Mouse (Mus musculus) adrenal gland, postnatal 14 days (tissue): Measurements from ENCODE around the gene Vopp1. TPM values are rescaled to one million over a fixed set of nuclear protein-coding genes. Genes with fewer than 3 reads are reported as not detected.
"Not testable (repeated sequence)": the region's sequence is repeated elsewhere in the genome, so short reads cannot be mapped to it uniquely, and the experiment has no call there.

Experiments
- DNase-seq: peaks from one replicate; pipeline ENCODE4 v3.0.0; 2021; ENCODE audit warnings: mixed read lengths
- long read RNA-seq, 2 experiments: library from polyadenylated mRNA; stranded (forward); transcript quantifications; one replicate each; pipeline ENCODE4 v2.0.0; 2021
- total RNA-seq: library from RNA; stranded (reverse); gene quantifications from 2 replicates; pipeline ENCODE4 v1.2.3, GENCODE M21; 2021

Gene Vopp1
- 17.9 and 20.4 TPM in 2 replicates for total RNA-seq
- long read RNA-seq, experiment 1, transcript Vopp1-206 (6 exons, 769 nt) = minor isoform, 7 of 36 reads
- long read RNA-seq, experiment 1, transcript Vopp1-201 (5 exons, 2,919 nt) = major isoform, 24 of 36 reads
- long read RNA-seq, experiment 1, partial matches to known transcripts = 0 of 36 reads
- long read RNA-seq, experiment 1, other reads (novel, unspliced or antisense) = 5 of 36 reads
- long read RNA-seq, experiment 2, transcript Vopp1-201 (5 exons, 2,919 nt) = major isoform, 18 of 22 reads
- long read RNA-seq, experiment 2, partial matches to known transcripts = 0 of 22 reads
- long read RNA-seq, experiment 2, other reads (novel, unspliced or antisense) = 3 of 22 reads

DNA sequence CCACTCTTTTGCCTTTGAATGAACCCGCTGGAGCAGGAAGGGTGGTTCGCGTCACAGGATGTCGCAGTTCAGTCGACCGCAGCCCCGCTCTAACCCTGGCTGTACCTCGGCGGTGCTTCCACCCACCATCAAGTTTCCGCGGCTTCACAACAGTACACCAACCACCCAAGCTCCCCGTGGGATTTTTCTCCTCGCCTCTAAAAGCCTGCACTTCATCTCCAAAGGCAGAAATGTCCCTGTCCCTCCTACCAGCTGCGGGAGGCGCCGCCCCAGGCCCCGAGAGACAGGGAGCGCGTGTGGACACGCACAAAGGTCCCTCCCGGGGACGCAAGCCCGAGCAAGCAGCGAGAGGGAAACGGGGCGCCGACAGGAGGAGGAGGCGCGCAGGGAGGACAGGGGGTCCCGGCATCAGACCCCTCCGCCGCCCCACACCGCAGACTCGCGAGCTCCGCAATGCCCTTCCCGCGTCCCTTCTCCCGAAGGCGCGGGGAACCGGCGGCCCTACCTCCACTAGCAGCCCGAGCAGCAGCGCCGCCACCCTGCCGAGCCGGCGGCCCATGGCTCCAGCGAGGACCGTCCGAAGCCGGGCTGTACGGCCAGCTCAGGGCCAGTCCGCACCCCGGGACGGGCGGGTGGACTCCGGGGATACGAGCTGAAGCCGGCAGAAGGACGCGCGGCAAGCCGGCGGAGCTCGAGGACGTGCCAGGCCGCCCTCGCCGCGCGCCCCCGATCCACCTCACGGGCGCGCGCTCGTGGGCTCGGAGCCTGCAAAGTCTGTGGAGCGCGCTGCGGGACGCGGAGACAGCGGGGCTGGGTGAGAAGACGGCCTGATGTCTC, at the start of gene Vopp1:
Gene Vopp1 (minus strand): TSS at position 738 of the 837 bp plus-strand sequence.
- peak; percentile 84 for DNase-seq

DNA sequence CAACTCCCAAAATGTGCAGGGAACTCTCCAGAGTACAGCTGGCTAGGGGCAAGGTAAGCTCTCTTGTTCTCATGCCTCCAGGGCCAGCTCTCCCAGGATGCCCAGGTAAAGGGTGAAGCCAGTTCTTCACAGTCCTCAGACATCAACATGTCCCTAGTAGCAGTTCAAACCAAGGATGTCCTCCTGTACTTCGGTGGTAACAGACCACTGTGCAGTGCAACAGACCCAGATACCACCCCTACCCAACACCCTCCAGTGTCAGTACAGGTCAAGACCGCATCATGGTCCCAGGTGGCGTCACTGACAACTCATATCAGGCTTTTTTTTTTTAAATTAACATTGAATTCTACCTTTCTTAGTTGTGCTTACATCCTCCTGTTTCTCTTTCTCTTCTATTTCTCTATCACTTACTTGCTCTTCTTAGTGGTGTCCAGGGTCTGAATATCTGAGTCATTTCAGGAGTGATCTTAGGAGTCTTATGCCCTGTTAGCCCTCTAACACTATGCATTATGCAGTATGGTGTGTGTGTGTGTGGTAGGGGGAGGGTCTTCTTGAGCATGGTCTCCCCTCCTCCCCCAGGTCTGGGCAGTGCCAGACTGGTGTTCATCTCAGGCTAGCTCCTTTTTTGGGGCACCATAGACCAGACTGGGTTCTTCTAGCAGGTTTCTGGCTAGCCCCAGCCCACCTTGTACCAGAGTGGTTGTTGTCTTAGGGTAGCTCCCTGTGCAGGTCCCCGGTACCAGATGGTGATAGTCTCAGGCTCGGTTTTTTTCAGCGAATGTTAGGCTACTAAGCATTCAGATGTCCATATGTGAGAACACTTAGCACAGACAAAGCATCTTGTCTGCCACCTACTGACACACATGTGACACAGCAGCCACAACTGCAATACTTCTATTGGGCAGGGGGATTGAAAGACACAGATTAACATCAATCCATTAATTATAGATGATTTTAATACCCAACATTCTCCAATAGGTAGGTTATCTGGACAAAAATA, 34.4 kb upstream of the Vopp1 start:
- DNase-seq = peak; percentile 21

GRCm38 (mm10) chr6:57851177-57851576, 26.2 kb upstream of the Vopp1 start:
- not testable (repeated sequence) for DNase-seq

DNA sequence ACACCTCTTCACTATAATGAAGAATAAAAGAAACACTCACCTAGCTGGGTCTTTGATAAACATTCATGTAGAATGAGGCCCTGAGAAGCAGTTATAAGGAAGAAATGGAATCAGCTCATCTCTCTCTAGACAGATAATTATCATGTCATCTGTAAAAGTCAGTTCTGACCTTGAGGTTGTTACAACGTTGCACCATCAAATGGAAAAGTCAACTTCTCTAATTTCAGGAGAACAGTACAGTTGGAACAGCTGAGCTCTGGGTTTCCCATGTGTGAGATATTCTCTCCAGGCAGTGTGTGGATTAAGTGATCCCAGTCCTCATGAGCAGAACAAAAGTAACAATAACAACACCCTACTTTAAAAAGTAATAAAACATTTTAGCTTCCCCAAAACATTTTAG, 25.3 kb upstream of the Vopp1 start, which contains the start of gene Vmn1r21:
Gene Vmn1r21 (minus strand): TSS at position 58 of the 400 bp plus-strand sequence.
- no peak for DNase-seq

DNA sequence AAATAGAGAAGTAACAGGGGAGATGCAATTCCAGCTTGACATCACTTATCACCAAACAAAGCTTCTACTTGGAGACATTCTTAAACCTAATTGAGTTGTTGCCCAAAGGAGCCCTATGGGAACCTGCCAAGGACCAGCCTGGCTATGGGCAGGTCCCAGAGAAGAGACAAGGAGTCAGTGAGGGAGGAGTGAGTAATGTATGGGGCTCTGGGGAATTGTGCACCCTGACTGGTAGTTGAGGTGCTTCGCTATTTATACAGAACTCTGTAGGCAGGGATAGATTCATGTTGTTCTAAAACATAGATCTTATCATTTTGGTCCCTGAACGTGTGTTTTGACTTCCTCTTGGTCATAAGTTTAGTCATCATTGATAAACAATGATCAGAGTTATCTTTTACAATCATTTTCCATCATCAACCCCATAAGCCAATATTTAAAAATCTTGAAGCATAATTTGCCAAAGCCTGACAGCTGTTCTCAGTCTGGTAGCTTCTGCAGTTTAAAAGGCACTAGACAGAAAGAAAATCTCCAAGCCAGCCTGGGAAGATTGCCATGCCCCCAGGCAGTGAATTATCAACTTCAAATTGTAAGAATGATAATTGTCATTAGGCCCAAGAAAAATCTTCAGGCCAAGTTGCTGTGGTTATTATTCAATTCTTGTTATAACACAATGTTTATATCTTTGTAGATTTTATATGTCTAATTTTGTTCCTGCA, 14.9 kb upstream of the Vopp1 start:
- DNase-seq = no peak

DNA sequence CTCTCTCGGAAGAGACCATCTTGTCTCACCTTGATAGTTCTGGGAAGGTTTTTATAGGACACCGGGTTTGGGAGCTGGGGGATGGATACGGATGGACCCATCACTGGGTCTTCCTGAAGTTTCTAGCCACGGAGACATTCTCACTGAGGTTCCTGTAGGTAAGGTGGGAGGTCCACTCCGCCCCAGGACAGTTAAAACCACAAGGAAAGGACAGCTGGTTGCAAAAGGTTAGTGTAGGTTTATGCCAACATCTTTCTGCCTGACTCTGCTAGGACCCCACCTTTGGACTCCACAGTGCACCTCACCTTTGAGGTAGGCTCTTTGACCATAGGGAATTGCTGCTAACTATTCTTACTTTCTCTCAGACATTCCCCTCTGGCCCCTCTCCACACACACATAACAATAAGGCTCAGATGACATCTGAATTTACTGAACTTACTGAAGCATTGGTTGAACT, 328 bp upstream of the Vopp1 start:
- no peak for DNase-seq

- no peak for DNase-seq
Measured at GRCm38 (mm10) chr6:57823461-57823860, 1.5 kb downstream of the Vopp1 start.

GRCm38 (mm10) chr6:57822648-57823410, 2.1 kb downstream of the Vopp1 start:
- DNase-seq = no peak

DNA sequence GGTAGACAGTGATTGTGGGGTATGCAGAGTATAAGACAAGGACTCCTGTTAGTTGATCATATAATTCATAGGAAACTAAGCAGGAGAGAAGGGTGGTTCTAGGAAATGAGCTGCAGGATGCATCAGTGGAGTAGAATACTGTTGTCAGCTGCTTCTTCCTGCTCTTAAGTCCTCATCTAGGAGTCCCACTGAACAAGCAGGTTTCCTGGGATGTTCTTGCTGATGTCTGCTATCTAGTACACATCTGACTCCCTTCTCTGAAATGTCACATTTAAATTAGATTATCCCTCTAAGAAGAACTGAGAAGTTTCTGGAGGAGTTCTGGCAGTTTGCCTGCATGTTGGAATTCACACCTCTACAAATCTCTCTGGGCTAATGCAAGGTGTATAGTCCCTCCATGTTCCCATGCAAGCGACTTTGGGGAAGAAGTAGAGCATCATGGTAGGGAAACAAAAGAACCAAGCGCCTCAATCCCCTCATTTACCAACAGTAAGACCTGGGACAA, 10.5 kb downstream of the Vopp1 start:
- no peak for DNase-seq

DNA sequence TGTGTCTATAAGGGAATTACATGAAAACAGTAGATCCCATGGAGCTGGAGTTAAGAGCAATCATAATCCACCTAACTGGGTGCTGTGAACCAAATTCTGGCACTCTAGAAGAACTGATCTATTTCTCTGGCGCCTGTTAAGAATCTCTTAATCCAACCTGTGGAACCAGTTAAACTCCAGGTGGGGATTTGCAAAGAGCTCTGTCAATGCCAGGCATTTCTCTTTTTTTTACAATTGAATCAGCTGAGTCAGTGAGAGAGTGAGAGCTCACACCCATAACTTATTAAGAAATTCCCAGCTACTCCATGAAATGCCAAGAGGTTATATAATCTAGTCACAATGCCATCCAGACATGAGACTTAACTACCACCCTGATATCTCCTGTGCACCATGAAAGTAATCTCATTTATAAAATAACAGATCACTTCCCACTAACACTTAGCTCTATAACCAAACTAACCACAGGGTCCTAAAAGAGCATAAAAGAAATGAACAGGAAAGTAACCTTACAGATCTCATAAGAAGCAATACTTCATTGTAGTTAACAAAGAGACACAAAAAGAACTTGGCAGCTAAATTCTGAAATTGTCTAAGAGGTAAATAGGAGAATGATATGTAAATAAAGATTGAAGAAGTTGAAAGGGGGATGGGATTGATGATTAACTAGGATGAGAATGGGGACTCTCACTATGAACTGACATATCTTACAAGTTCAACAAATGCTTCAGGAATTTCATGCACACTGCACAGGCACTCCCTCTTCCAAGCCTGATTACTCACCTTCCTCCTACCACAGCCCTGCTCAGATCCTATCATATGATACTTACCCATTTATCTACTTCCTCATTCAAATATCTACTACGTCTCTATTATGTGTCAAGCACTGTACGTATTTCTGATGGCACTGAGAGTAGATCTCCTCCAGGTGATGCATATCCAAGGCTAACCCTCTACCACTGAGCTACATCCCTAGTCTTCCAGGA, 12.9 kb downstream of the Vopp1 start:
- no peak for DNase-seq

- no peak for DNase-seq
Measured at GRCm38 (mm10) chr6:57805218-57806069, 19.5 kb downstream of the Vopp1 start.

GRCm38 (mm10) chr6:57803130-57803529, 21.8 kb downstream of the Vopp1 start:
- DNase-seq = no peak

DNA sequence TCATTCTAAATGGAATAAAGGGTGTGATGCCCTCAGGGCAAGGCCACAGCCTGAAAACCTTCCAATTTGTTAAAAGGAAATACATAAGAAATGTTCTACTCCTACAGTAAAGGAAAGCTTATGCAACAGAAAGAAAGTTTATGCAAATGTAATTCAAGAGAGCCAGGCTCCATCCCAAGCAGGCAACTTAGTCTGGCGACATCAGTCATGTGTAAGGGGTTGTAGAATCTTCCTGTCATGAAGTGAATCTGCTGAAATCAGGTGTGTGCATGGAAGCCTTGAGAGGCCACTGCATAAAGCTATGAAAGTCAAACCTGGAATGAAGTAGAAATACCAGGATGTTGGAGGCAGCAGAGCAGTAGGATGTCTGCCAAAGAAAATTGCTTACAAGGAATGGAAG, 26.0 kb downstream of the Vopp1 start:
- no peak for DNase-seq

- DNase-seq = no peak
Measured at GRCm38 (mm10) chr6:57796853-57797423, 28.0 kb downstream of the Vopp1 start.

- DNase-seq = no peak
Measured at GRCm38 (mm10) chr6:57795835-57796234, 29.1 kb downstream of the Vopp1 start.

DNA sequence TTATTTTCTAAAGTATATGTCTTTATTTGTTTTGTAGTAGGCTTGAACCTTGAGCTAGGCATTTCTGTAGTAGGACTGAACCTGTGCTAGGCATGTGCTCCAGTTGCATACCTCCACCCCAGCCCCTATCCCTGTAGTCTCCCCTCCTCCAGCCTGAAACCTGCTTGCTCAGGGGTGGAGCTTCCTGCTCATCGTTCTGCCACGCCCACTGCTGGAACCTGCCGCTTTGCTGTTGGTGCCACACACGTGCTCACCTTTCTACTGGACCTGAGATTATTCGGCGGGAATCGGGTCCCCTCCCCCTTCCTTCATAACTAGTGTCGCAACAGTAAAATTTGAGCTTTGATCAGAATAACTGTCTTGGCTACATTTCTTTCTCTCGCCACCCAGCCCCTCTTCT, 32.1 kb downstream of the Vopp1 start:
- DNase-seq = not testable (repeated sequence)

- DNase-seq = no peak
Measured at GRCm38 (mm10) chr6:57790542-57790941, 34.4 kb downstream of the Vopp1 start.

- DNase-seq = no peak
Measured at GRCm38 (mm10) chr6:57787376-57787775, 37.6 kb downstream of the Vopp1 start.
